Mouse (Mus musculus) bone marrow macrophage, adult 2 months (primary cell): Measurements from ENCODE around the gene Sds.
A peak's percentile ranks its signal among the peaks of the same experiment; 100 is the strongest.

Experiments
- CTCF ChIP-seq: IDR thresholded peaks from 2 replicates; pipeline ENCODE4 v1.5.1; 2012; ENCODE audit warnings: low read depth, mild to moderate bottlenecking, low read length, moderate library complexity
- POLR2A ChIP-seq: IDR thresholded peaks from 2 replicates; pipeline ENCODE4 v1.6.1; 2012; ENCODE audit warnings: mild to moderate bottlenecking, low read depth, low read length, borderline replicate concordance

DNA sequence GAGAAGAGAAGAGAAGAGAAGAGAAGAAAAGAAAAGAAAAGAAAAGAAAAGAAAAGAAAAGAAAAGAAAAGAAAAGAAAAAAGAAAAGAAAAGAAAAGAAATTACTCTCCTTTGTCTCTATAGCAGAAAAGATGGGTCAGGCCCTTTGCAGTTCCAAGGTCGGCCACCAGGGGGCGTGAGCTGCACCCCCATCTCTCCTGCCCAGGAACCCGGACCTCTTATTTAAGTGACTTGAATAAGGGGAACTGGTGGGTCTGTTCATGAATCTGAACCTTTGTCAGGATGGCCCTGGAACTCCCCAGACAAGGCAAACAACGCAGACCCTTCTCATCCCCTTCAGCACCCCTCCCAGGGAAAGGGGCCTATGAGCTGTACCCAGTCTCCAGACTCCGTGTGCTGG lies 11.3 kb upstream of the Sds start:
- TF ChIP-seq CTCF, result peak; percentile 91
- no peak for TF ChIP-seq POLR2A
